Mouse (Mus musculus) limb, embryonic 11.5 days (tissue): Measurements from ENCODE around the gene Tmem100. TPM values are rescaled to one million over a fixed set of nuclear protein-coding genes. Genes with fewer than 3 reads are reported as not detected.

ENCODE experiments used
- ATAC-seq: fragments of 200-750 bp; cut with Nextera tagmentation; 2 replicates; pipeline ENCODE4 v1.8.0; 2017; ENCODE audit warnings: low read depth; ENCODE audit not compliant: insufficient number of reproducible peaks, low FRiP score, low TSS enrichment
- DNase-seq: peaks from one replicate; pipeline ENCODE4 v3.0.0-alpha.2; 2015; ENCODE audit warnings: low spot score
- H3K27ac ChIP-seq: fragments of 300-500 bp; sonication (generic); replicated peaks from 2 replicates; pipeline ENCODE4 v1.5.1; 2014; ENCODE audit warnings: low read depth, mild to moderate bottlenecking, low read length
- H3K27me3 ChIP-seq: fragments of 300-500 bp; sonication (generic); 2 replicates; pipeline ENCODE4 v1.6.1; 2014; ENCODE audit warnings: mild to moderate bottlenecking, low read length, mixed read lengths; ENCODE audit not compliant: control insufficient read depth, insufficient read depth
- H3K36me3 ChIP-seq: fragments of 300-500 bp; sonication (generic); 2 replicates; pipeline ENCODE4 v1.6.1; 2014; ENCODE audit warnings: mild to moderate bottlenecking, low read length, moderate library complexity, mixed read lengths; ENCODE audit not compliant: control insufficient read depth, insufficient read depth
- H3K4me1 ChIP-seq: fragments of 300-500 bp; sonication (generic); 2 replicates; pipeline ENCODE4 v1.6.1; 2014; ENCODE audit warnings: low read length, mixed read lengths; ENCODE audit not compliant: control insufficient read depth, insufficient read depth
- H3K4me2 ChIP-seq: fragments of 300-500 bp; sonication (generic); 2 replicates; pipeline ENCODE4 v1.6.1; 2014; ENCODE audit warnings: low read depth, mild to moderate bottlenecking, moderate library complexity; ENCODE audit not compliant: severe bottlenecking
- H3K4me3 ChIP-seq: fragments of 300-500 bp; sonication (generic); 2 replicates; pipeline ENCODE4 v1.5.1; 2014; ENCODE audit warnings: low read depth, low read length
- H3K9ac ChIP-seq: fragments of 300-500 bp; sonication (generic); 2 replicates; pipeline ENCODE4 v1.6.1; 2014; ENCODE audit warnings: mild to moderate bottlenecking, low read length
- H3K9me3 ChIP-seq: fragments of 300-500 bp; sonication (generic); 2 replicates; pipeline ENCODE4 v1.6.1; 2016; ENCODE audit warnings: low read length; ENCODE audit not compliant: control insufficient read depth
- WGBS: fragments of 180-500 bp; shearing (Covaris S2); extraction: QIAGEN DNeasy Blood & Tissue Kit; methylation state at CpG from one replicate; pipeline ENCODE4 v1.1.7; 2014; 5-methylcytosine and 5-hydroxymethylcytosine counted together
- polyA plus RNA-seq: library from polyadenylated mRNA; unstranded; fragments of >200 nt; fragmentation: Nextera tagmentation; extraction: Ambion mirVana; gene quantifications from 2 replicates; pipeline ENCODE4 v1.2.1, GENCODE M21; 2014

Gene Tmem100
- polyA plus RNA-seq, 1 experiment from 2014 or later, result 8.2 TPM

GRCm38 (mm10) chr11:89995596-89995995, 34.6 kb upstream of the Tmem100 start:
- Histone ChIP-seq H3K9me3 (no peaks in the 10 kb centered on the region), H3K36me3 (no peaks in the 10 kb centered on the region), H3K4me1 (no peaks in the 10 kb centered on the region), H3K4me2 (no peak overlapping the region), H3K27me3 (no peaks in the 10 kb centered on the region), H3K4me3 (no peak overlapping the region), H3K27ac (no peak overlapping the region), H3K9ac (no peak overlapping the region)
- WGBS, result 89% methylated on average over 5 of the region's 5 CpGs
- ATAC-seq, result no peak
- DNase-seq, result no peak

GRCm38 (mm10) chr11:89996406-89996805, 33.7 kb upstream of the Tmem100 start:
- H3K4me1 ChIP-seq, result no peaks in the 10 kb centered on the region
- no peaks in the 10 kb centered on the region for H3K27me3 ChIP-seq
- H3K9me3 ChIP-seq, result no peaks in the 10 kb centered on the region
- H3K27ac ChIP-seq, result no peak overlapping the region
- no peak for DNase-seq
- H3K9ac ChIP-seq, result no peak overlapping the region
- no peaks in the 10 kb centered on the region for H3K36me3 ChIP-seq
- ATAC-seq, result no peak
- WGBS, result 89% methylated on average over 4 of the region's 4 CpGs
- no peak overlapping the region for H3K4me3 ChIP-seq
- no peak overlapping the region for H3K4me2 ChIP-seq

- no peak overlapping the region for H3K27ac ChIP-seq
- H3K27me3 ChIP-seq, result no peaks in the 10 kb centered on the region
- WGBS, result 95% methylated on average over 7 of the region's 7 CpGs
- no peak overlapping the region for H3K4me3 ChIP-seq
- no peak overlapping the region for H3K4me2 ChIP-seq
- H3K9ac ChIP-seq, result no peak overlapping the region
- no peaks in the 10 kb centered on the region for H3K36me3 ChIP-seq
- ATAC-seq, result no peak
- H3K9me3 ChIP-seq, result no peaks in the 10 kb centered on the region
- DNase-seq, result no peak
- H3K4me1 ChIP-seq, result no peaks in the 10 kb centered on the region
Measured at GRCm38 (mm10) chr11:89996856-89997255, 33.3 kb upstream of the Tmem100 start.

- no peak overlapping the region for H3K4me2 ChIP-seq
- 92% methylated on average over 18 of the region's 18 CpGs for WGBS
- H3K36me3 ChIP-seq, result no peaks in the 10 kb centered on the region
- DNase-seq (no peak), ATAC-seq (no peak)
- no peaks in the 10 kb centered on the region for H3K27me3 ChIP-seq
- no peaks in the 10 kb centered on the region for H3K4me1 ChIP-seq
- H3K4me3 ChIP-seq, result no peak overlapping the region
- H3K9me3 ChIP-seq, result no peaks in the 10 kb centered on the region
- no peak overlapping the region for H3K27ac ChIP-seq
- H3K9ac ChIP-seq, result no peak overlapping the region
Measured at GRCm38 (mm10) chr11:89998996-89999770, 31.0 kb upstream of the Tmem100 start.

- no peak for DNase-seq
- H3K36me3 ChIP-seq, result no peaks in the 10 kb centered on the region
- H3K9ac ChIP-seq, result no peak overlapping the region
- H3K9me3 ChIP-seq, result no peaks in the 10 kb centered on the region
- no peak for ATAC-seq
- no peaks in the 10 kb centered on the region for H3K27me3 ChIP-seq
- H3K4me3 ChIP-seq, result no peak overlapping the region
- H3K4me2 ChIP-seq, result no peak overlapping the region
- no peak overlapping the region for H3K27ac ChIP-seq
- H3K4me1 ChIP-seq, result no peaks in the 10 kb centered on the region
- WGBS, result 83% methylated on average over 4 of the region's 4 CpGs
Measured at GRCm38 (mm10) chr11:90000666-90001065, 29.5 kb upstream of the Tmem100 start.

GRCm38 (mm10) chr11:90001396-90002230, 28.5 kb upstream of the Tmem100 start:
- Histone ChIP-seq H3K4me1 (no peaks in the 10 kb centered on the region), H3K4me3 (peak overlapping the region; percentile 52; the same call in 1 of the 2 replicates), H3K9me3 (no peaks in the 10 kb centered on the region), H3K27ac (no peak overlapping the region), H3K4me2 (peak overlapping the region; percentile 86), H3K9ac (no peak overlapping the region), H3K27me3 (no peaks in the 10 kb centered on the region), H3K36me3 (no peaks in the 10 kb centered on the region)
- ATAC-seq (no peak), DNase-seq (no peak)
- WGBS, result 78% methylated on average over 10 of the region's 10 CpGs

GRCm38 (mm10) chr11:90002231-90002986, 27.7 kb upstream of the Tmem100 start, which contains the start of gene Pctp:
TSS of gene Pctp (minus strand) at chr11:90002894.
- peak within 1 kb of the TSS; percentile 52 for H3K4me3 ChIP-seq
- peak within 1 kb of the TSS; percentile 86 for H3K4me2 ChIP-seq
- H3K36me3 ChIP-seq, result no peaks in the 10 kb centered on the region
- DNase-seq (peak; percentile 87), ATAC-seq (peak; percentile 95)
- 11% methylated on average over 35 of the region's 35 CpGs for WGBS
- no peaks in the 10 kb centered on the region for H3K4me1 ChIP-seq
- peak within 1 kb of the TSS; percentile 68 for H3K9ac ChIP-seq
- H3K9me3 ChIP-seq, result no peaks in the 10 kb centered on the region
- H3K27me3 ChIP-seq, result no peaks in the 10 kb centered on the region
- no peak within 1 kb of the TSS for H3K27ac ChIP-seq

GRCm38 (mm10) chr11:90002987-90003348, 27.2 kb upstream of the Tmem100 start:
- H3K27me3 ChIP-seq, result no peaks in the 10 kb centered on the region
- 10% methylated on average over 8 of the region's 8 CpGs for WGBS

More at GRCm38 (mm10) chr11:90002987-90003348, 27.2 kb upstream of the Tmem100 start:
- ATAC-seq (peak; percentile 37; the same call in 1 of the 2 replicates), DNase-seq (no peak)
- Histone ChIP-seq H3K9ac (no peak overlapping the region), H3K36me3 (no peaks in the 10 kb centered on the region), H3K27ac (no peak overlapping the region), H3K4me1 (no peaks in the 10 kb centered on the region), H3K4me2 (peak overlapping the region; percentile 86), H3K9me3 (no peaks in the 10 kb centered on the region), H3K4me3 (peak overlapping the region; percentile 52)
